Comparison of ENCODE assay signal across 8 mouse cellular contexts in the genomic region with DNA sequence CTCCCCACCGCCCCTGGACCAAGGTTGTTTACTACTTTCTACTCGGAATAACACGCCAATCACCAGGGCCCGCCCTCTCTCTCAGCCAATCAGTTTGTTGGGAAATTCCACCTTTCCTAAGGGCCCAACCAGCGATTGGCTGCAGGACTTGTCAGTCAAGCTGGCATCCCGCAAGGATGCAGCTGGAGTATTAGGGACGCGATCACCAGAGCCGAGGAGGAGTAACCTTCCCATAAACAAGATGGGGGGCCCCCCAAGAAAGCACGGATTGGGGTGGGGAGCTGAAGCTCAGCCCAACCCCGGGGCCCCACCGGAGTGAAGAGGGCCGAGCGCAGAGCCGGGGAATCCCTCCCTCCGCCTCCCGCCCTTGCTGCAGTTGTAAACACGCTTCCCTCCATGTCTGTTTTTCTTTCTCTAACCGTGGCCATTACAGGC.
DNase-seq lines count a peak whose midpoint lies in the region; ATAC-seq and TF ChIP-seq lines count a peak whose summit lies in the region.

No protein-coding gene starts in this region.

- peak; percentile 97 for DNase-seq in gastrocnemius, postnatal 10 days
- peak; percentile 97 to 99 for DNase-seq in left cerebral cortex, postnatal 10 days (ENCODE audit: extremely low spot score in 1 of 2, low spot score in 2 of 2)
- peak; percentile 98 for DNase-seq in right cerebral cortex, postnatal 25 days
- peak; percentile 94 to 98 for DNase-seq in urinary bladder, postnatal 4 days (ENCODE audit: low spot score in 2 of 2)

- peak; percentile 75 for ATAC-seq in activated CD4-positive, CD25-positive, alpha-beta regulatory T cell, adult 4 months
- ATAC-seq in inflammation-experienced regulatory T-cells, adult 6 months, result peak; percentile 77
- ATAC-seq in megakaryocyte-erythroid progenitor cell, adult 5-6 weeks (replicated peaks; ENCODE audit: low FRiP score, low TSS enrichment, poor library complexity, severe bottlenecking), result peak; percentile 82

- H3K4me3 ChIP-seq in cortical plate, adult 2 months (ENCODE audit: insufficient read depth, low read length), result peak overlapping the region; percentile 46

- peak overlapping the region; percentile 41; the same call in 1 of the 2 replicates for H3K27ac ChIP-seq in cortical plate, adult 2 months (ENCODE audit: insufficient read depth, low read length)

- intact Hi-C loops in left cerebral cortex, postnatal 10 days (cut with DNase I), result loop anchor here (2.0 to 5.0 kb wide), 2 partner anchors 157 to 326 kb away; no protein-coding TSS in a partner anchor

- TF ChIP-seq POLR2A in cortical plate, adult 2 months (IDR thresholded peaks at IDR 0.05; ENCODE audit: extremely low read depth, insufficient read depth, low read length), result peak; percentile 72

- no peak for TF ChIP-seq CTCF in cortical plate, adult 2 months (IDR thresholded peaks at IDR 0.05; ENCODE audit: extremely low read depth, insufficient read depth, low read length)

- H3K4me1 ChIP-seq in cortical plate, adult 2 months (ENCODE audit: control insufficient read depth, insufficient read depth, low read length), result peaks cover 2% of the 10 kb centered on the region; the same call in 1 of the 2 replicates

Comparison
In these comparisons a context has a peak if more than half of its experiments do, and no peak if none do; other contexts are left out.
1. Peak in every context shown above with its lines: DNase-seq, ATAC-seq, H3K4me3 ChIP-seq and H3K27ac ChIP-seq.